Mouse (Mus musculus): ENCODE results near the gene Ecd. TPM values are rescaled to one million over a fixed set of nuclear protein-coding genes. Genes with fewer than 3 reads are reported as not detected.

Ecd gene
- total RNA-seq (2021): 10 to 100 TPM; 27.1 to 28.8 TPM
- long read RNA-seq, experiment 1, transcript Ecd-201 (14 exons, 3,132 nt): major isoform, 46 of 56 reads
- long read RNA-seq, experiment 1, partial matches to known transcripts: 3 of 56 reads
- long read RNA-seq, experiment 1, other reads (novel, unspliced or antisense): 7 of 56 reads
- long read RNA-seq, experiment 2, transcript Ecd-201 (14 exons, 3,132 nt): major isoform, 44 of 51 reads
- long read RNA-seq, experiment 2, partial matches to known transcripts: 5 of 51 reads
- long read RNA-seq, experiment 2, other reads (novel, unspliced or antisense): 2 of 51 reads

- peak; percentile 85 for DNase-seq
These were observed at the start of gene Ecd, which contains the start of gene Fam149b for GRCm38 (mm10) chr14:20347991-20348541. Ecd (minus strand) TSS chr14:20348121. Fam149b (plus strand) TSS chr14:20348162.

GRCm38 (mm10) chr14:20397220-20397619 lies 49.3 kb upstream of the Ecd start:
- no peak for DNase-seq

GRCm38 (mm10) chr14:20393205-20393913 lies 45.4 kb upstream of the Ecd start, which contains the start of gene Mrps16:
Mrps16 (minus strand) TSS chr14:20393634.
- DNase-seq: peak; percentile 91

- DNase-seq: no peak
These were observed 44.4 kb upstream of the Ecd start for GRCm38 (mm10) chr14:20392326-20392725.

- DNase-seq: no peak
These were observed 41.6 kb upstream of the Ecd start for GRCm38 (mm10) chr14:20389446-20390079.

- peak; percentile 98 for DNase-seq
These were observed 40.7 kb upstream of the Ecd start, which contains the start of gene Dnajc9 for GRCm38 (mm10) chr14:20388441-20389129. Dnajc9 (minus strand) TSS chr14:20388910.

- no peak for DNase-seq
These were observed 32.0 kb upstream of the Ecd start for GRCm38 (mm10) chr14:20379753-20380430.

GRCm38 (mm10) chr14:20379087-20379640 lies 31.2 kb upstream of the Ecd start:
- no peak for DNase-seq

- peak; percentile 24 for DNase-seq
These were observed 30.6 kb upstream of the Ecd start for GRCm38 (mm10) chr14:20378313-20379061.

- no peak for DNase-seq
These were observed 29.2 kb upstream of the Ecd start for GRCm38 (mm10) chr14:20377112-20377521.

GRCm38 (mm10) chr14:20371854-20372253 lies 23.9 kb upstream of the Ecd start:
- no peak for DNase-seq

- DNase-seq: no peak
These were observed 22.9 kb upstream of the Ecd start for GRCm38 (mm10) chr14:20370798-20371197.

GRCm38 (mm10) chr14:20368271-20368670 lies 20.4 kb upstream of the Ecd start:
- no peak for DNase-seq

GRCm38 (mm10) chr14:20363230-20363629 lies 15.3 kb upstream of the Ecd start:
- DNase-seq: no peak

GRCm38 (mm10) chr14:20347441-20347990 lies 405 bp downstream of the Ecd start:
- DNase-seq: no peak

GRCm38 (mm10) chr14:20345885-20346284 lies 2.0 kb downstream of the Ecd start:
- no peak for DNase-seq

- DNase-seq: no peak
These were observed 7.1 kb downstream of the Ecd start for GRCm38 (mm10) chr14:20340866-20341265.

- DNase-seq: no peak
These were observed 7.8 kb downstream of the Ecd start for GRCm38 (mm10) chr14:20340149-20340548.

GRCm38 (mm10) chr14:20339415-20339814 lies 8.5 kb downstream of the Ecd start:
- no peak for DNase-seq

GRCm38 (mm10) chr14:20331316-20331715 lies 16.6 kb downstream of the Ecd start:
- no peak for DNase-seq
